Mouse (Mus musculus): Measurements from ENCODE around the gene Fam129b. TPM values are rescaled to one million over a fixed set of nuclear protein-coding genes. Genes with fewer than 3 reads are reported as not detected.

The Fam129b gene
- total RNA-seq, 1 experiment from 2014 or later: 22.0 TPM

DNA sequence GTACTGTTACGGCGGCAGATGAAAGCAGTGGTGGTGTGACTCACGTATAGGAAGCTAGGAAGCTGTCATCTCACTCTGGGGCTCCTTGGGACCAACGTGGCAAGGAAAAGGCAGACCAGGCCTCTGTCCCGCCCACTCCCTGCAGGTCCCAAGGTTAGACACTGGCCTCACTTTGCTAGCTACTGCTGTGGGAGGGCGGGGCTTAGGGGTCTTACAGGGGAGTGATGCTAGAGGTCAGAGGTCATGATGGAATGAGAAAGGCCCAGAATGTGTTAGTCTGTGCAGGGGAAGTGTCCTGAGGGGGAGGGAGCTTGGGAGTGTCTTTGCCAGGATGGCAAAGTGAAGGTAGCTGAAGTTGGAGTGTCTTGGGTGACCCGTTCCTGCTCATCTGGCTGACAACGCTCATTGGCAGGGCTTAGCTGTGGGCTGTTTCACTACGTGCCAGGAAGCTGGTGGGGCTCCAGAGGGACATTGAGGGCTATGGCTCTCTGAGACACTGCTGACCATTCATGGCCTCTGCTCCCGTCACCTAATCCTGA, 48.5 kb downstream of the Fam129b start:
- no peak for DNase-seq

DNA sequence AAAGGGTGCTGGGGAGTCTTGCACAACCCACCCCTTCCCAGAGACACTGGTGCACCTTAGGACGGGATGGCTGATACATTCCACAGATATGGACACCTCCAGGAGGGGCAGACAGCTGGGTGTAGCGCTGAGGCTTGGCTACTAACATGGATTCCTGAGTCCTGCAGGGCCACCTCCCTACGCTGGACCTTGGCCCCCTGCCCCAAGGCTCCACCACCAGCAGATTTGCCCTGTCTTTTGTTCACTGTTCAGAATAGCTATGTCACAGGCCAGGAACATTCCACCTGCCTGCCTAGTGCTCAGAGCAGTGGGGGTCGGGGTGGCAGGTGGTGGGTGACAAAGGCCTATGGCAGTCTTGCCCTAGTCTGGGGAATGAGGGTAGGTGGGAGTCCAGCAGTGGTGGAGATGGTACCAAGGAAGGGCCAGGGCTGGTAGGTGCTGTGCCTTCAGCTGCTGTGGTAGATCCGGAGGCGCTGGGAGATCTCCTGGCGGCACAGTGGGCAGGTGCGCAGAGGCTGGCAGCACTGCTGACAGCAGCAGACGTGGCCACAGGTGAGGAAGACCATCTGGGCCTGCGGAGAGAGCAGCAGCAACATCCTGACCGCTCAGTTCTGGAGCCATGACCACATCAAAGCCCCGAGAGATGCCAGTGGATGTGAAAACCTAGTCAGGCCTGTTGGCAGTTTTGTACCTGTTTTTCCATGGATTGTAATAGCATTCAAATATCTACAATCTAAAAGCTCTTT, 50.6 kb downstream of the Fam129b start:
- DNase-seq: no peak

DNA sequence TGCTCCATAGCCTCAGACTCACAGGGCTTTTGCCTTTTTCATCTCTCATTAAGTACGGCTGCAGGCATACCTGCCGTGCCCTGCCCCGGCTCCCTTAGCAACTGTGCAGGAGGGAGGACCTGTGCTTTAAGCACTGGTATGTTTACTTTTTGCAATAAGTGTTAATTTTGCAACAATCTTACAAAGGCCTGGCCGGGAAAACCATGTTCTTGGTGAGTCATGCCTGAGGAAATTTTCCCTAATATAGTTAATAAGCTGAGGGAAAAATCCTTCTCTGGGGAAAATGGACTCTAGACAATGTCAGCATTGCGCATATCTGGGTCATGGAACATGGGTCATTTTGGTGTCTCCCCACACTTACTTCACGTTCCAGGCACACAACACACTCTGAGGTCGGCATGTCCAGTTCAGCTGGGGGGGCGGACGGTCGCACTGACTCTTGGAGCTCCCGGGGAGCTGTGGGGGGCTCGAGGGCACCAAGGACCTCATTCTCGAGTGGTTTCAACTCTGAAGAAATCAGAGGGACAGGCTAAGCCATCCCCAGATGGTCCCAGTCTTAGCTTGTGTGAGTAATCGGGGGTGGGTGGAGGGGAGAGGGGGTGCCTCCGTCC, 51.8 kb downstream of the Fam129b start:
- DNase-seq: no peak

DNA sequence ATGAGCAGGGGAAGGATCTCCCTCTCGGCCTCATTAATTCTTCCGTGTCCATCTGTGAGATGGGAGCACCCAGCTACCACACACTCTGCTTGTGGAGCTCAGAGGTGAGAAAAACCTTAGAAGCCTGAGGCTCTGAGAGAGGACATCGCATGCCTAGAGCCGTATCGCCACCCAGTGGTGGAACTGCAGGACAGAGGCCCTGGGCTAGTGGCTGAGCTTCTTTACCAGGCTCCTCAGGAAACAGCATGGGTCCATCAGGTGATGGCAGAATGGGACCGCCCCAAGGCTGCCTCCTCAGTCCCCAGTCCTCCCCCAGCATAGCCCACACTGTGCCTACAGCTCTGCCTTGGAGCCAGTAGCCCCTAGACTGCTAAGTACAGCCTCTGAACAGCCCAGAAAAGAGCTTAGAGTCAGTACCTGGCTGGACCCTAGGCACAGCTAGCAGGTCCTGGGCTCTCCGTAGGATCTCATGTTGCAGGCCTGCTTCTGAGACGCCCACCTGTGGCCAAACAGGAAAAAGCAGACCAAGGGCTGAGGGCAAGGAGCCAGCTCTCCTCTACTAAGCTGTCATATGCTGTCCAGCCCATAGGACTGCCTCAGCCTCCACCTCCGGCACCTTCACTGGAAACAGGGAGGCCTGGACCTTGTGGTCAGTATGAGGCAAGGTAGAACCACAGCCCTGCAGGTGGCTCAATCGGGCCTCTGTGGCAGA, 52.5 kb downstream of the Fam129b start:
- DNase-seq: peak; percentile 82

DNA sequence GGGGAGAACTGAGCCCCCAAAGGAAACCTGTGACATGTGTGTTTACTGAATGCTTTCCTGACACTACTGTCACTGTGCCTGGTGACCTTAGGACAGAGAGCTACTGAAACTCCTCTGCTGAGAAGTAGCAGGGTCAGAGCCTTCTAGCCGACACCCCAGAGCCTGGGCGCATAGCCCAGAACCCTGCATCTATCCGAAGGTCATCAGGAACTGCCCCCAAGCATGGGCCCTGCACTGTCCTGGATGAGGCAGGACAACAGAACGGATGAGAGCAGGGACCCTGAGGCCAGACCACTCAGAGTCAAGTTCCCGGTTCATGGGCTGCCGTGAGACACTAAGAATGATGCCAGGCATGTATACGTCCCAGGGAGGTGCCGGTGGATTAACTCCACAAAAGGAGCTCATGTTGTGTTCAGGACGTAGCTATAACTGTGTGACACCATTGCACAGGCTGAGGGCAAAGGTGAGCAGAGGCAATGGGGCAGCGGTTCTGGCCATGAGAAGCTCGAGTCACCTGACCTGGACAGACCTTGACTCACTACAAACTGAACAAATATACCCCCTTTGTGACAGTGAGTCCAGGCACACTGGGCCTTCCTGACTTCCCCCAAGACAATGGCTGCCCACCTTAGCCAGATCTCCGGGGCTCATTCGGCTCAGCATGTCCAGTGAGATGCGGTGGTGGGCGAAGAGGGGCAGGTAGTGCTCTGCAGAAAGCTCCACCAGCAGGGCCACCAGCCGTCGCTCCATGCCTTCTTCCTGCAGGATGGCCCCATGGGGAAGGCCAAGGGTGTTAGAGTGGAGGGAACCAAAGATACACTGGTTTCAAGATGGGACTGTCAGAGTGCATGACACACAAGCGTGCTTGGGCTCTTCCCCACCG, 53.3 kb downstream of the Fam129b start:
- DNase-seq: no peak

DNA sequence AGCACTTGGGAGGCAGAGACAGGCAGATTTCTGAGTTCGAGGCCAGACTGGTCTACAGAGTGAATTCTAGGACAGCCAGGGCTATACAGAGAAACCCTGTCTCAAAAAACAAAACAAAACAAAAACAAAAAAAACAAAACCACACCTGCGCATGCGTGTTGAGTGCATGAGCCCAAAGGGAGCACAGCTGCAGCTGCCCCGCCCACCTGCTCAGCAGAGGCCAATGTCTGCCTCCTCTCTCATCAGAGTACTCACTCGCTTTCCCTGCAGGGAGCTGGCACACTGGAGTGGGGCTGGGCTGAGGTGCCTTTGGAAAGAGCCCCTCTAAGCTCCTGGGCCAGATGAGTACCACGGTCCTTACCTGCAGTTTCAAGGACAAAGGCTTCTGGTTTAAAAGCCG, 55.8 kb downstream of the Fam129b start:
- DNase-seq: no peak

DNA sequence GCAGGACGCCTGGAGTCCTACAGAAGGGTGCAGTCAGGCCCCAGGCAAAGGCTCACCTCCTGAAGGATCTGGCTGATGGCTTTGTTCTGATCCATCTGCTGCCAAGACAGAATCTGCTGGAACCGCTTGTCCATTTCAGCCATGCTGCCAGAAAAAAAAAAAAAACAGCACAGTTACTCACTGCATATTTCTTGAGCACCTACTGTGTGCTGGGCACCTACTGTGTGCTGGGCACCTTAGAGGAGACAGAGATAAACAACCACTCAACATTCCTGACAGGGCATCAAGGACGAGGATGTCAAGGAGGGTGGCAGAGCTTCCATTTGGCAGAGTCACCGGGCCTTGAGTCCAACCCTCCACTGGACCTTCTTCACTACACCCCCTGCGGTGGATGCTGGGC, 62.8 kb downstream of the Fam129b start:
- DNase-seq: no peak

DNA sequence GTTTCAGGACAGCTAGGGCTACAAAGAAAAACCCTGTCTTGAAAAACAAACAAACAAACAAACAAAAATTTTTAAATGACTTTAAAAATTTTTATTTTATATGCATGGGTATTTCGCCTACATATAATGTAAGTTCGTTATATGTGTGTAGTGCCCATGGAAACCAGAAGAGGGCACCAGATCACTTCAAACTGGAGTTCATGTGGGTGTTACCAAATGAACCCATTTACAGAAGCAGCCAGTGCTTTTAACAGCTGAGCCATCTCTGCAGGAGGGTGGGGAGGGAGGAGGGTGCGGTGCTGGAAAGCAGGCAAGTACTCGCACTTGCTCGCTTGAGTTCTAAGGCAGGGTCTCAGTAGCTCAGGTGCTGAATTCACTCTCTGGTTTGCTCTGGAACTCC, 63.5 kb downstream of the Fam129b start:
- no peak for DNase-seq

DNA sequence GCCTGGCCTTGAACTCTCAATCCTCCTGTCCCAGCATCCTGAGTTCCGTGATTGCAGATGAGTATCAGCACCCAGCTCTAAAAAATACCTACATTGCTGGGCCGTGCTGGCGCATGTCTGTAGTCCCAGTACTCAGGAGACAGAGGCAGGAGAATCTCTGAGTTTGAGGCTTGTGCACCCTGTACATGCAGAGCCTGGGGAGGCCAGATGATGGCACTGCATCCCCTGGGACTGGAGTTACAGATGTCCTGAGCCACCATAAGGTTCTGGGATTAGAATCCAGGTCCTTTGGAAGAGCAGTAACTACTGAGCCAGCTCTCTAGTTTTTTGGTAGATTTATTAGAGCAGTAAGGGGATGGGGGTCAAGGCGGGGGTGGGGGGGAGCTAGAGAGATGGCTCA, 64.6 kb downstream of the Fam129b start:
- no peak for DNase-seq

DNA sequence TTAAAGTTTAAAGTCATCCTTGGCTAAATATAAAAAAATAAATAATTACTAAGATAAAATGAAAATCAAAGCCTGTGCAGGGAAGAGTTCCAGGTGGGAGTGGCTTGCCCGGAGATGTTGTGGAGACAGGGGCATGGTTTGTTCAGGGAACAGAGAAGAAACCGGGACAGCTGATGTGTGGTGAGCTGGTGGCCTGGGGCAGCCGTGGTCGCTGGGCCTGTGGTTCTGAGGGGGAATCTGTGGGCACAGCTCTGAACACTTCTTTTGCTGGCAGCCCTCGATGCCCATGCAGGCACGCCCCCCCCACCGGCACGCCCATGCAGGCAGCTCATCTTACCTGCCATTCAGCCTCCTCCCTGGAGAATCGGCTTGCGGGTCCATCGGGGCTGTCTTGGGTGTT, 71.5 kb downstream of the Fam129b start:
- no peak for DNase-seq

DNA sequence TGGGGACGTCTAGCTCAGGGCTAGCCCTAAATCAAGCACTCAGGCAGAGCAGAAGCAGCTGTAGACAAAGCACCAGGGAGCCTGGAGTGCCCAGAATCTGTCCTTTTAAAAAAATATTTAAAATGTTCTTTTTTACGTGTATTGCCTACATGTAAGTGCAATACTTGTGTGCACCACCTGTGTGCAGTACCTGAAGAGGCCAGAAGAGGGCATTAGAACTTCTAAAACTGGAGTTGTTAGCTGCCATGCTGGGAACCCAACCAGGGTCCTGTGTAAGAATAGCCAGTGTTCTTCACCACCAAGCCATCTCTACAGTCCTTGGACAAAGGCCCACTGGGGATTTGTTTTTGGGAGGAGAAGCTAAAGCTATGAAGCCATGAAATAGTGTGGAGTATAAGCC, 78.7 kb downstream of the Fam129b start:
- DNase-seq: no peak

DNA sequence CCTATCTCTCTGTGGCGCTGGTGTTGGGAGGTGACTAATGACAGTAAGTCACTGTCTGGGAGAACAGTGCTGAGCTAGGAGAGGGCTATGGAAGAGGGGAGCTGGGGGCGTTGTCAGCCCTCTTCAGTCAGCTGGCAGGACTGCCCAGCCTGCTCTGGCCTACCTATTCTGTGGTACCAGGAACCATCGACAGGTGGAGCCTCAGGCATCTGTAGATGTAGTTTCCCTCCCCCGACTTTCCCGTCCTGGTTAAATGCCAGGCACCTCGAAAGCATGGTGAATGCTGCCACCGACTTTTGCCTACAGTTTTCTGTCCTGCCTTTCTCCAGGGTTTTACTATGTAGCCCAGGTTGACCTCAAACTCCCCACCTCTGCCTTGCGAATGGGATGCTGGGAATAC, 81.4 kb downstream of the Fam129b start:
- DNase-seq: no peak

DNA sequence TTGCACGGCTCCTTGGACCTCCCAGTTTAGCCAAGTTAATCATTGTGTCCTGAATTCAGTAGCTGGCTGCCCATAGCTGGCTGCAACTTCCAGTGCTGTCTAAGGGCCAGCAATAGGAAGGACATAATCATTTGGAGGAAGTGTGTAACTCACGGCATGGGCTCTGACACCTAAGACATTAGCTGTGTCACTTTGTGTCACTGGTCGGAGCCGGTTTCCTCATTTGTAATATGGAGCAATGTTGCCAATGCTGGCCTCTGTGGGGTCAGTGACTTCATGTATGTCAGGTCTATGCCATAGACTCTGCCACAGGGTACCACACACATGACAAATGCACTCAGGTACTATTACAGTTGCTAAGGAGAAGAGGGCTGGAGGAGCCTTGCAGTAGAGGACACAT, 84.4 kb downstream of the Fam129b start:
- DNase-seq: no peak

DNA sequence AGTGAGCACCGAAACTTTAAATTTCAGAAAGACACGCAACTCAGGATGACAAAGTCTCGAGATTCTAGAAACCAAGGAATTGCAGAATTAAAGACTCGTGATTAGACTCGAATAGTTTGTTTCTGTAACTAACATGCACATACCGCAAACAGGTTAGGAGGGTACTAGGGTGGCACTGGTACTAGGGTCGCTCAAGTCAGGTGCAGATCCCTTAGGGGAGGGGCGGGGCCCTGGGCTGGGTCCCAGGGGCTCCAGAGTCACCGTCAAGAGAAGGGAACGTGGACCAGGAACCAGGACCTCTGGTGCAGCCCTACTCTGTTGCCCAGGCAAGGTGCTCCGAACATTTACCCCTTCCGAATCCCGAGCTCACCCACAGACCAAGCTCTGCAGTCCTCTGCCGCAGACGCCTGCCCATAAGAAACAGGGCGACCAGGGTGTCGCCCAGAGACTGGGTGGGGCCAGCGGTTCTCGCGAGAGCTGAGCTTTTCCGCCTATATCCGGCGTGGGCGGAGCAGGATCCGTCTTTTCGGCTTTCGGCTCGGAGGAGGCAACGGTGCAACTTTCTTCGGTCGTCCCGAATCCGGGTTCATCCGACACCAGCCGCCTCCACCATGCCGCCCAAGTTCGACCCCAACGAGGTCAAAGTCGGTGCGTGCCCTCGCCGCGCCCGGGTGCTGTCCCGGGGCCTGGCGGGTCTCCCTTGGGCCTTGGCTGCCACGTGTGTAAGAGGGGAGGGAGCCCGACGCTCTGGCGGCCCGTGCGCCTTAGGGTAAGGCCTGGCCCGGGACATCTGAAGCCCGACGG, 85.5 kb downstream of the Fam129b start, which contains the start of the genes Rpl12 and Lrsam1:
TSS of gene Rpl12 (plus strand) at position 368 of the 804 bp plus-strand sequence.
TSS of gene Lrsam1 (minus strand) at position 423 of the 804 bp plus-strand sequence.
- peak; percentile 98 for DNase-seq

DNA sequence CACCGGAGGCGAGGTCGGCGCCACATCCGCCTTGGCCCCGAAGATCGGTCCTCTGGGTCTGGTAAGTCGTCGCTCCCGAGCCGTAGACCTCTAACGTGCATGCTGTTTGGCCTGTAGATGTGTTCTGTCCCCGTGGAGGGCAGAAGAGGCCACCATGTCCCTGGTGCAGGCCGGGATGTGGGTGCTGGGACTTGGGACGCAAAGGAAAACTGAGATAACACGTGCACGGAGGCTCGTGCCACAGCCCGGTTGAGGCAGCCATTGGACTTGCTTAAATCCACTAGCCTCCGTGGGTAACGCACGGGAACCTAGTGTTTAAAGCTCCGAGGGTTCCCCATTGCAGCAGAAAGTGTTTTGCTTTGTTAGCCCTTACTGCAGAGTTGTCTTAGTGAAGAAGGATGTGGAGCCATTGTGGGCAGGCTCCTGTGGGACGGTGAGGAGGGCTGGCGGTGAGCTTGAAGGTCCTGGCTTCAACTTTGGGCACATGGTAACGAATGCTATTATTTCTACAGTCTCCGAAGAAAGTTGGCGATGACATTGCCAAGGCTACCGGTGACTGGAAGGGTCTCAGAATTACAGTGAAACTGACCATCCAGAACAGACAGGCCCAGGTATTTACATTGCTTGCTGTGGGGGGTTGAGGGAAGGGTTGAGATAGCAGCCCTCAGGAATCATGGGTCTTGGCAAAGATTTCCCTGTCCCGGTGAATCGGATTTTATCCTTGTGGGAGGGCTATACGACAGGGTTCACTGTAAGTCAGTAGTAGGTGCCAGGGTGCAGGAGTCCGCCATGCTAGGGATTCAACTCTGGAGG, 86.4 kb downstream of the Fam129b start:
- peak; percentile 29 for DNase-seq

DNA sequence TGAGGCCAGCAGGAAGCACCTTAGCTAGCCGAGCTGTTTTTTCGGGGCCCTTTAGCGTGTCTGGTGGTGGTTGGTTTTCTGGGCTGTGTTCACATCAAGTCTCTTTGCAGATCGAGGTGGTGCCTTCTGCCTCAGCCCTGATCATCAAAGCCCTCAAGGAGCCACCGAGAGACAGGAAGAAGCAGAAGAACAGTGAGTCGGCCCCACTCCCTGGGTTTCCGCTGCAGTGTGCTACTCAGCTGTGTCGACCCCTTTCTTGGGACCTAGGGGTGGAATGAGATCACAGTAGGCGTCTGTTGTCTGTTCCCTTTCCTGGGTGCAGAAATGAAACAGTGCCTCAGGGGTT, 86.9 kb downstream of the Fam129b start:
- peak; percentile 25 for DNase-seq

DNA sequence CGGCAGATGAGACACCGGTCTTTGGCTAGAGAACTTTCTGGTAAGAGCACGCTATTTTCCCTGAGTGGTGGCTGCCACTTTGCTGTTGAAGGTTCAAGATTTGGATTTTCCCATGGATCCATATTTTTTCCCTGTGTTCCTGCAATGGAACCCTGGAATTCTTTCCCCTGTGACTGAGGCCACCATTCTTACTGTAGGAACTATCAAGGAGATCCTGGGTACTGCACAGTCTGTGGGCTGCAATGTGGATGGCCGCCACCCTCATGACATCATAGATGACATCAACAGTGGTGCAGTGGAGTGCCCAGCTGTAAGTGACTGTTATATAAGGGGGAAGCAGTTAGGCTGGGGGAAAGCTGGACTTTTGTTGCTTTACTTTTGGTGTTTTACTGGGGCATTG, 87.6 kb downstream of the Fam129b start:
- DNase-seq: no peak

DNA sequence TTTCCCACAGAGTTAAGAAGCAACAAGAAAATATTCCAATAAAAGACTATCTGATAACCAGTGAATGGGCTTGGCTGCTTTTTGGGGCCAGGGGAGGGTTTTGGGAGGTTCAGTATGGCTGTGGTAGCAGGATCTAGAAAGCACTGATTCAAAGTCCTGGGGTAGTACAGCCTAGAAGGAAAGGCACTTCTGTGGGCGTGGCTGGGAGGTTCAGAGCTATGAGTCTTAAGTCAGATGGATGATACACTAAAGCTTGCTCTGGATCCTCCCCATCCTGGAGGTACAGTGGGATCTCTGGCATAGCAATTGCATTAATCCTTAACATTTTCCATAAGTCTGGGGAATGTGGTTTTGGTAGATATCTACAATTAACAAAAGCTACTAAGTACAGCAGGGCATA, 88.1 kb downstream of the Fam129b start:
- DNase-seq: no peak

DNA sequence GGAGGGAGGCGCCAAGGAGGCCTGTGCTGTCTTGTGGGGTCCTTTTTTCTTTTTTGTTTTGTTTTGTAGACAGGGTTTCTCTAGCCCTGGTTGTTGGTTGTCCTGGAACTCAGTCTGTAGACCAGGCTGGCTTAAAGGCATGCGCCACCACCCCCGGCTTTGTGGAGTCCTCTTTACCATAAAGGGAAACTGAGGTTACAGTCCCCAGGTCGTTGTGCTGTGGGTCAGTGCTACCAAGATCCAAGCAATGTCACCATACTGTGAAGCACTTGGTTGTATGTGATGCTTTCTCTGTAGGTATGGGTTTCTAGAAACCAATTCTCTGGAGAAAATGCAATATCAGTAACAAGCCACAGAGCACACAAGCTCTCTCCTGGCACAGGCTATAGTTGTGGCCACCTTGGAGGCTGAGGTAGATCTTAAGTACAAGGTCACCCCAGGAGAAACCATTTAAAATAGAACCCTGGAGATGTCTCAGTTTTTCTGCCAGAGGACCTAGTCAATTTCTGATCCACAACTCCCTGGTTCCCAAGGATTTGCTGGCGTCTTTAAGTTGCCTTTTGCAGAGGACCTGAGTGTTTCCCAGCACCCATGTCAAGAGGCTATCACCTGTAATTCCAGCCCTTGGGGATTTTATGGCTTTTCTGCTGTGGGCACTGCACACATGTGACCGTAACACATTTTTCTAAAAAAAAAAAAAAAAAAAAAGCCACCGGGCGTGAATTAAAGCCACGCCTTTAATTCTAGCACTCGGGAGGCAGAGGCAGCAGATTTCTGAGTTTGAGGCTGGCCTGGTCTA, 88.9 kb downstream of the Fam129b start:
- no peak for DNase-seq
